Mouse (Mus musculus) CH12.LX (cell line): Measurements from ENCODE around the gene Cox8a.

Source experiments
- CHD2 ChIP-seq: IDR thresholded peaks from 2 replicates; pipeline ENCODE4 v1.6.1; 2011; ENCODE audit warnings: low read length, improper control_type of control experiment
- CTCF ChIP-seq, 2 experiments: IDR thresholded peaks in 1 of 2; conservative IDR thresholded peaks in 1 of 2; 2 replicates each; pipeline ENCODE4 v1.5.1; 2011 to 2012; ENCODE audit warnings: low read depth in 2 of 2, low read length in 2 of 2, improper control_type of control experiment in 1 of 2, inconsistent platforms in 1 of 2, mild to moderate bottlenecking in 1 of 2, moderate library complexity in 1 of 2
- ELF1 ChIP-seq: IDR thresholded peaks from 2 replicates; pipeline ENCODE4 v1.6.1; 2014; ENCODE audit warnings: low read depth, mild to moderate bottlenecking, inconsistent platforms, low read length, improper control_type of control experiment
- EP300 ChIP-seq: IDR thresholded peaks from 2 replicates; pipeline ENCODE4 v1.6.1; 2011; ENCODE audit warnings: low read length, improper control_type of control experiment
- JUND ChIP-seq: conservative IDR thresholded peaks from 2 replicates; pipeline ENCODE4 v1.6.1; 2011; ENCODE audit warnings: low read depth, low read length, improper control_type of control experiment
- MAX ChIP-seq: IDR thresholded peaks from 2 replicates; pipeline ENCODE4 v1.6.1; 2011; ENCODE audit warnings: low read length, improper control_type of control experiment
- MAZ ChIP-seq: IDR thresholded peaks from 2 replicates; pipeline ENCODE4 v1.6.1; 2012; ENCODE audit warnings: low read depth, mild to moderate bottlenecking, inconsistent platforms, low read length, improper control_type of control experiment, moderate library complexity
- POLR2A ChIP-seq: IDR thresholded peaks from 2 replicates; pipeline ENCODE4 v1.6.1; 2011; ENCODE audit warnings: low read depth, mild to moderate bottlenecking, improper control_type of control experiment, low read length
- RAD21 ChIP-seq: IDR thresholded peaks from 2 replicates; pipeline ENCODE4 v1.6.1; 2011; ENCODE audit warnings: low read depth, mild to moderate bottlenecking, low read length, improper control_type of control experiment, moderate library complexity
- RCOR1 ChIP-seq: conservative IDR thresholded peaks from 2 replicates; pipeline ENCODE4 v1.6.1; 2012; ENCODE audit warnings: low read depth, mild to moderate bottlenecking, inconsistent platforms, low read length, improper control_type of control experiment
- USF1 ChIP-seq: IDR thresholded peaks from 2 replicates; pipeline ENCODE4 v1.6.1; 2014; ENCODE audit warnings: low read depth, mild to moderate bottlenecking, inconsistent platforms, low read length, improper control_type of control experiment

GRCm38 (mm10) chr19:7234537-7235221, 17.3 kb upstream of the Cox8a start:
- TF ChIP-seq EP300: peak; percentile 56
- no peak for TF ChIP-seq MAX
- 0 out of 2 replicates have a peak, but pooled peaks have one; percentile 24 for TF ChIP-seq CHD2
- TF ChIP-seq MAZ: no peak
- no peak for TF ChIP-seq ELF1
- no peak for TF ChIP-seq JUND
- no peak for TF ChIP-seq USF1
- TF ChIP-seq RAD21: peak; percentile 90
- TF ChIP-seq POLR2A: no peak
- no peak for TF ChIP-seq RCOR1
- peak; percentile 54 to 96 for TF ChIP-seq CTCF (conservative IDR thresholded peaks at IDR 0.05 in 1 of 2, IDR thresholded peaks at IDR 0.05 in 1 of 2; ENCODE audit: low read depth in 2 of 2, low read length in 2 of 2)
